Mouse (Mus musculus): ENCODE measurements around the gene Prph.
"Not testable (repeated sequence)": the region's sequence is repeated elsewhere in the genome, so short reads cannot be mapped to it uniquely, and the experiment has no call there.

Prph gene

GRCm38 (mm10) chr15:99032726-99033250, 22.2 kb upstream of the Prph start:
- no peak for DNase-seq (ENCODE audit: low spot score in 2 of 2)

GRCm38 (mm10) chr15:99033498-99034270, 21.3 kb upstream of the Prph start:
- no peak for DNase-seq (ENCODE audit: low spot score in 2 of 2)

- DNase-seq (ENCODE audit: low spot score in 2 of 2) = no peak
These were observed 19.5 kb upstream of the Prph start for GRCm38 (mm10) chr15:99035431-99035830.

- DNase-seq (ENCODE audit: low spot score in 2 of 2) = no peak
These were observed 18.6 kb upstream of the Prph start for GRCm38 (mm10) chr15:99036249-99036905.

DNA sequence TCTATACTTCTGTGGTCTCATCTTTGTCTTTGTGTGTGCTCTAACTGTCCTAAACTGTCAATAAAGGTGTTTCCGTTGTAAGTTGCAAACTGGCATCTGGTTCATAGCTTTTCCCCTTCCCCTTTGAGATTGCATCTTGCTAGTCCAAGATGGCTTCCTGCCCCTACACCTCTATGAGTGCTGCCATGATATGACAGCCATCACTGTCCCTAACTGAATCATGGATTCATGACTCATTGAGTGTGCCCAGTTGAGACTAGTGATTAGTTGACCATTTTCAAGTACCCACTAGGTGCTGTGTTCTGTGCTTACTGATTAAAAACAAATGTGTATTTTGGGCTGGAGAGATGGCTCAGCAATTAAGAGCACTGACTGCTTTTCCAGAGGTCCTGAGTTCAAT, 16.9 kb upstream of the Prph start:
- DNase-seq (ENCODE audit: low spot score in 2 of 2) = no peak

- no peak for DNase-seq (ENCODE audit: low spot score in 2 of 2)
These were observed 16.2 kb upstream of the Prph start for GRCm38 (mm10) chr15:99038797-99039196.

DNA sequence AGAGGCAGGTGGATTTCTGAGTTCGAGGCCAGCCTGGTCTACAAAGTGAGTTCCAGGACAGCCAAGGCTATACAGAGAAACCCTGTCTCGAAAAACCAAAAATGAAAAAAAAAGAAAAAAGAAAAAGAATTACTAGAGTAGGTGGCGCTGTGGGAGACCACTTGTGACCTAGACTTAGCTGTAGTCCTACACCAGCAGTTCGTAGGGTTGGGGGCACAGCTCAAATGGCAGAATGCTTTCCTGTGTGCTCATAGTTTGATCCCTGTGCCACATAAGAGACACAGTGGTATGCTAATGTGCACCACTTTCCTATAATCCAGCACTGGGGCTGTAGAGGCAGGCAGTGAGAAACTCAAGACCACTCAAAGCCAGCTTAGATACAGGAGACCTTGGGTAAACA, 15.7 kb upstream of the Prph start:
- no peak for DNase-seq (ENCODE audit: low spot score in 2 of 2)

DNA sequence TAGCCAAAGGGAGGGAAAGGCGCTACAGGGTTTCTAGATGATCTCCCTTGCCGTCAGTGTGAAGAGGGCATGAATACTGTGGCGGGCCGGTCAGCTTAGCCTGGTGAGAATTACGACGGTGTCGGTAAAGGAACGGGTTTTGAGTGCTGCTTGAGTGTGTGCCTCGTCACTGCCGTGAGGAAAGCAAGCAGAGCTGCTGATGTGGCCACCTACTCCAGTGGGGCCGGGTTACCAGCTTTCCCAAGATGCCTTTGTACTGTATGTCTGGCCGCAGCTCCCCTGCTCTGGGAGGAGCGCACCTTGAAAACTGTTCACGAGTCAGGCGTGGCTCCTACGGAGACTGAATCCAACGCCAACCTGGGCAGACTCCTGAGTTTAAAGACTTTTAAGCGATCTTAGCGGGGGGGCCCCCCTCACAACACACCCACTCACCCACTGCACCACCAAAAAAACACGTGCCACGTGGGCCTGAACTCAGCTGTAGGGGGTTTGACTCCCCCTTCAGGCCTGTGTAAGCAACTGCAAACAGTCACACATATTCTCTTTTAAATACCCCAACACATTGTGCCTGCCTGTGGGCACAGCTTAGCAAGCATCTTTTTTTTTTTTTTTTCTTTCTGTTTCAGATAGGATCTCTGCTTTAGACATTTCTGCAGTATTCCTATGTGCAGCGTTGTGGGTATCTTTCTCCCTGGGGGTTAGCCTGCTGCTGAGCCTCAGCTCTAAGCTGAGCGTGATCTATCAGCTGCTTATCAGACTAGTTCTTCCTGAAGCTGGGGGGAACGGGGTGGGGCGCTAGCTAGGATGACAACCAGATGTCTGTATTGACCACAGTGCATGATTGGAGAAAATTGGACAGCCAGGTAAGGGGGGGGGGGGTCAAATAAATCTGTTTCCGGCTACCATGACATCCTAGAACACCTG, 14.7 kb upstream of the Prph start:
- no peak for DNase-seq (ENCODE audit: low spot score in 2 of 2)

- no peak for DNase-seq (ENCODE audit: low spot score in 2 of 2)
These were observed 13.8 kb upstream of the Prph start for GRCm38 (mm10) chr15:99040920-99041856.

- DNase-seq (ENCODE audit: low spot score in 2 of 2) = no peak
These were observed 12.6 kb upstream of the Prph start for GRCm38 (mm10) chr15:99042334-99042733.

GRCm38 (mm10) chr15:99044854-99045253, 10.1 kb upstream of the Prph start:
- DNase-seq (ENCODE audit: low spot score in 2 of 2) = no peak

GRCm38 (mm10) chr15:99045734-99046133, 9.2 kb upstream of the Prph start:
- DNase-seq (ENCODE audit: low spot score in 2 of 2) = not testable (repeated sequence)

- peak in 1 of 2 experiments; percentile 37 for DNase-seq (ENCODE audit: low spot score in 2 of 2)
These were observed 5.3 kb upstream of the Prph start for GRCm38 (mm10) chr15:99049473-99050253.

- no peak for DNase-seq (ENCODE audit: low spot score in 2 of 2)
These were observed 1.6 kb upstream of the Prph start for GRCm38 (mm10) chr15:99053373-99053772.

DNA sequence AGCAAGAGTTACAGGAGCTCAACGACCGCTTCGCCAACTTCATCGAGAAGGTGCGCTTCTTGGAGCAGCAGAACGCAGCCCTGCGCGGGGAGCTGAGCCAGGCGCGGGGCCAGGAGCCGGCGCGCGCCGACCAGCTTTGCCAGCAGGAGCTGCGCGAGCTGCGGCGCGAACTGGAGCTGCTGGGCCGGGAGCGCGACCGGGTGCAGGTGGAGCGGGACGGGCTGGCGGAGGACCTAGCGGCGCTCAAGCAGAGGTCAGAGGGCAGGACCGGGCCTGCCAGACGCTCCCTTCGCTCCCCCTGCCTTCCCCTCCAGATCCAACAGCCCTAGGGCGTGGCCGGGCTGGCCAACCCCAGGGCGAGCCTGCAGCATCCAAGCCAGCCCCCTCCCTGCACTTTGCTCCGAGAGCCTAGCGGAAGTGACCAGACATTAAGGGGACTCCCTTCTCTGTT, 562 bp downstream of the Prph start:
- no peak for DNase-seq (ENCODE audit: low spot score in 2 of 2)

DNA sequence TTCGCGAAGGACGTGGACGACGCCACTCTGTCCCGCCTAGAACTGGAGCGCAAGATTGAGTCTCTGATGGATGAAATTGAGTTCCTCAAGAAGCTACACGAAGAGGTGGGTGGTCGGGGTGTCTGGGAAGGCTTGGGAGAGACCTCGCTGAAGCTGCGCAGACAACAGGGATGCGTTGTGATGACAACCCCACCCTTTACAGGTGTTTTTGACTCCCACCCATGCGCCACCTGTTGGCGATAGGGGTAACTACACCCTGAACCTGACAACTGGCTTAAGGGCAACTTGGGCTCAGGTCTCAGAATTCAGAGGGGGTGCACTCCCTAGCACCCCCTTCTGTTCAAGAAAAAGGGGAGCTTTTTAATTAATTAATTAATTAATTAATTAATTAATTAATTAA, 1.4 kb downstream of the Prph start:
- DNase-seq (ENCODE audit: low spot score in 2 of 2) = no peak

- DNase-seq (ENCODE audit: low spot score in 2 of 2) = no peak
These were observed 10.7 kb downstream of the Prph start for GRCm38 (mm10) chr15:99065557-99066165.

DNA sequence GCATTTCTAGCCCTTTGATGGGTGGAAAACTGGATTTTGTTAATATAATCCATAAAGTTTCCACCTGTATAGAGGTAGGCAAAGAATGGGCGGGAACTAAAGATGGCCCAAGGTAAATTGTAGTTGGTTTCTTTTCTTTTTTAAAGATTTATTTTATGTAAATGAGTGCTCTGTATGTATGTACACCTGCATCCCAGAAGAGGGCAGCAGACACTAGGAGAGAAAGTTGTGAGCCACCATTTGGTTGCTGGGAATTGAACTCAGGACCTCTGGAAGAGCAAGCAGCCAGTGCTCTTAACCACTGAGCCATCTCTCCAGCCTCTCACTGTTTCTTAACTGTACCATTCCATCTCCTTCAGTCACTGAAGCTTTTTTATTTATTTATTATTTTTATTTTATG, 17.0 kb downstream of the Prph start:
- DNase-seq (ENCODE audit: low spot score in 2 of 2) = no peak

DNA sequence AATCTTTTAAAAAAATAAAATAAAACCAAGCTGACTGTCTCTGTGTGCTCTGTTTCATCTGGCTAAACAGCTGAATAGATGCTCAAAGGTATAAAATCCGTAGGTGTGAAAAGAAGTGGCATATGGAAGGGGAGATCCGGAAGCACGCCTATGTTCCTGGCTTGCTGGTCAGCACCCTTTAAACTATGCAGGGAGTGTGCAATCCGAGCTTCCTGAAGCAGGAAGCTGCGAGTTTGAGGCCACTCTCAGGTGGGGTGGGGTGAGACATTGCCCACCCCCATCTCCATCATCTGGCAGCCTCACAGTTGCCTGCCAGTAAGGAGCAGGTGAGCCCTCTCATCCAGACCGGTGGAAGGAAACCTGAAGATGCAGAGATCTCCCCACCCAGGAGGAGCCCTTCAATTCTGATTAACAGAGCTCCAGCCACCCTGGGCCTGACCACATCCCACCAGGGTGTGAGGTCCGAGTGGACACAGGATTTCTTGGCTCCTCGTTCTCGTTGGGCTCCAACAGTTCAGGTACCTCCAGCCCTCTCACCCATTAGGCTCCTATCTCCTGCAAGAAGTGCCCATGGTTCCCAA, 19.1 kb downstream of the Prph start, which contains the start of gene Troap:
Gene Troap, plus strand, starts transcription at position 557 of the 581 bp plus-strand sequence.
- DNase-seq (ENCODE audit: low spot score in 2 of 2) = no peak

All from urinary bladder, postnatal 36 days (tissue).